Mouse (Mus musculus) brain, embryonic 14.5 days (tissue): ENCODE results near the gene Gpc3.

Experiments
- CTCF ChIP-seq: fragments of 200-500 bp; IDR thresholded peaks from 2 replicates; pipeline ENCODE4 v1.5.1; 2012; ENCODE audit warnings: inconsistent platforms, mild to moderate bottlenecking, moderate library complexity, borderline replicate concordance; ENCODE audit not compliant: insufficient read depth, insufficient read length; ENCODE audit errors: extremely low read depth
- POLR2A ChIP-seq: fragments of 200-500 bp; IDR thresholded peaks from 2 replicates; pipeline ENCODE4 v1.6.1; 2012; ENCODE audit warnings: mild to moderate bottlenecking, inconsistent platforms, borderline replicate concordance; ENCODE audit not compliant: poor library complexity, insufficient read depth, insufficient read length, severe bottlenecking; ENCODE audit errors: extremely low read depth

- no peak for TF ChIP-seq POLR2A
- TF ChIP-seq CTCF: no peak
Observed at GRCm38 (mm10) chrX:52633976-52634375, 20.2 kb upstream of the Gpc3 start.
